ENCODE assay signal across 20 mouse cellular contexts in the genomic region with DNA sequence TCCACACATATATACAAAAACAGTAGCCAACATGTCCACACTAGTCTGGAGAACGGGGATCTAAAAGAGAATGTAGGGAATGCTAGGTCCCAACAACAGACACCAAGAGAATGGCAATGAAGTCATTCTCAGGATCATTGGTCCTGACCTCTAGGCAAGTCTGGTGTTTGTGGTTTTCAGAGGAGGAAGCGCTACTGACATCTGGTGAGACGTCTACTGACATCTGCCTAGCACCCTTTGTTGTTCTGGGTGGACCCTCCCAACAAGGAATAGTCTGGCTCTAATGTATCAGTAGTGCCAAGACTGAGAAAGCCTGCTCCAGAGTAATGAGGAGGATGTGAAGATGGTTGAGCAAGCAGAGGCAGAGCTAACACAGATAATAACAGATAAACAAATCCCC.
DNase-seq lines count a peak whose midpoint lies in the region; ATAC-seq and TF ChIP-seq lines count a peak whose summit lies in the region.
"Had no signal": no experiment of that assay in that cellular context is flagged by ENCODE, and none has a peak within 500 bp of the region (broad histone marks: within the 10 kb centered on the region; RNA-seq: fewer than 3 reads in every experiment).

No protein-coding gene starts in this region.

- WGBS in intestine, embryonic 15.5 days = 77% methylated on average over 3 of the region's 3 CpGs
- WGBS in lung, adult 2 months = 57% methylated on average over 3 of the region's 3 CpGs

- no peaks in the 10 kb centered on the region for H3K9me3 ChIP-seq in intestine, embryonic 15.5 days
- H3K9me3 ChIP-seq: forebrain, embryonic 12.5 days; forebrain, embryonic 15.5 days; hindbrain, embryonic 12.5 days; hindbrain, embryonic 15.5 days had no signal

- H3K4me3 ChIP-seq in C2C12 (ENCODE audit: insufficient read depth, poor library complexity, severe bottlenecking) = no peak overlapping the region
- no peak overlapping the region for H3K4me3 ChIP-seq in intestine, embryonic 15.5 days (replicated peaks)
- no peak overlapping the region for H3K4me3 ChIP-seq in lung, adult 2 months (replicated peaks; ENCODE audit: extremely low read depth, low read depth, low read length)
- H3K4me3 ChIP-seq: forebrain, embryonic 12.5 days; forebrain, embryonic 15.5 days; hindbrain, embryonic 12.5 days; hindbrain, embryonic 15.5 days had no signal

- H3K36me3 ChIP-seq in C2C12 (ENCODE audit: control insufficient read depth, insufficient read depth) = no peaks in the 10 kb centered on the region
- no peaks in the 10 kb centered on the region for H3K36me3 ChIP-seq in intestine, embryonic 15.5 days
- H3K36me3 ChIP-seq: forebrain, embryonic 12.5 days; forebrain, embryonic 15.5 days; hindbrain, embryonic 12.5 days; hindbrain, embryonic 15.5 days had no signal

- DNase-seq in A20 (ENCODE audit: low read depth, low spot score) = peak; percentile 4
- DNase-seq in lung, adult 2 months = no peak
- DNase-seq: adrenal gland, adult 8-10 months; adrenal gland, postnatal 25 days; cerebellum, adult 11-12 months; cerebellum, adult 8-10 months; cerebellum, postnatal 14 days; gastrocnemius, postnatal 10 days; gastrocnemius, postnatal 36 days; kidney, adult 11 months had no signal

- H3K4me1 ChIP-seq in intestine, embryonic 15.5 days (replicated peaks) = no peaks in the 10 kb centered on the region
- no peaks in the 10 kb centered on the region for H3K4me1 ChIP-seq in lung, adult 2 months (ENCODE audit: control insufficient read depth, insufficient read depth, low read length)
- H3K4me1 ChIP-seq: forebrain, embryonic 12.5 days; forebrain, embryonic 15.5 days; hindbrain, embryonic 12.5 days; hindbrain, embryonic 15.5 days had no signal

- no peaks in the 10 kb centered on the region for H3K27me3 ChIP-seq in C2C12 (ENCODE audit: control insufficient read depth, insufficient read depth, insufficient read length)
- no peaks in the 10 kb centered on the region for H3K27me3 ChIP-seq in intestine, embryonic 15.5 days (replicated peaks)
- H3K27me3 ChIP-seq: forebrain, embryonic 12.5 days; forebrain, embryonic 15.5 days; hindbrain, embryonic 12.5 days; hindbrain, embryonic 15.5 days had no signal

- H3K27ac ChIP-seq in intestine, embryonic 15.5 days = no peak overlapping the region
- H3K27ac ChIP-seq: forebrain, embryonic 12.5 days; forebrain, embryonic 15.5 days; hindbrain, embryonic 12.5 days; hindbrain, embryonic 15.5 days had no signal

- H3ac ChIP-seq in C2C12 (ENCODE audit: control insufficient read depth, insufficient read length, low read depth) = no peak overlapping the region

- TF ChIP-seq CTCF in C2C12 (IDR thresholded peaks at IDR 0.05; ENCODE audit: control insufficient read depth, insufficient read depth, insufficient read length) = no peak
- TF ChIP-seq CTCF in lung, adult 2 months (IDR thresholded peaks at IDR 0.05; ENCODE audit: insufficient read depth, low read length) = no peak

- H3K9ac ChIP-seq in intestine, embryonic 15.5 days = no peak overlapping the region
- H3K9ac ChIP-seq: forebrain, embryonic 12.5 days; forebrain, embryonic 15.5 days; hindbrain, embryonic 12.5 days; hindbrain, embryonic 15.5 days had no signal

- H3K79me3 ChIP-seq in C2C12 (ENCODE audit: low read depth) = no peaks in the 10 kb centered on the region

- no peaks in the 10 kb centered on the region for H3K79me2 ChIP-seq in C2C12 (ENCODE audit: control insufficient read depth, insufficient read depth)

- no peak overlapping the region for H3K4me2 ChIP-seq in intestine, embryonic 15.5 days (replicated peaks)
- H3K4me2 ChIP-seq: forebrain, embryonic 12.5 days; forebrain, embryonic 15.5 days; heart, embryonic 11.5 days; hindbrain, embryonic 12.5 days; hindbrain, embryonic 15.5 days had no signal

- no peak for TF ChIP-seq POLR2A in lung, adult 2 months (IDR thresholded peaks at IDR 0.05; ENCODE audit: borderline replicate concordance, extremely low read depth, low read depth, low read length)

- peak; percentile 52 for ATAC-seq in megakaryocyte, adult 5-6 weeks (ENCODE audit: poor library complexity, severe bottlenecking)
- no peak for ATAC-seq in erythroblast, adult 5-6 weeks (replicated peaks; ENCODE audit: low FRiP score, poor library complexity, severe bottlenecking)
- ATAC-seq in intestine, embryonic 15.5 days = no peak
- ATAC-seq: activated CD4-positive, CD25-positive, alpha-beta regulatory T cell, adult 4 months; forebrain, embryonic 15.5 days had no signal

TF ChIP-seq in C2C12, 6 proteins besides CTCF, POLR2A, EP300 and RAD21:
- peak; percentile 75 for TF ChIP-seq MYOD1 (IDR thresholded peaks at IDR 0.05; ENCODE audit: control insufficient read depth, insufficient read length, low read depth)
- TF ChIP-seq CEBPB (IDR thresholded peaks at IDR 0.05; ENCODE audit: low read depth) = no peak
